8 mouse cellular contexts compared by ENCODE assay signal in genomic region chr2:119971837-119972536, GRCm38 (mm10). TPM values are rescaled to one million over a fixed set of nuclear protein-coding genes. Genes with fewer than 3 reads are reported as not detected.
DNase-seq lines count a peak whose midpoint lies in the region; ATAC-seq and TF ChIP-seq lines count a peak whose summit lies in the region.

No protein-coding gene starts in this region.

- no peaks in the 10 kb centered on the region for H3K27me3 ChIP-seq in CH12.LX (replicated peaks)
- H3K27me3 ChIP-seq in forebrain, embryonic 11.5 days (ENCODE audit: control insufficient read depth, insufficient read depth, low read length) = no peaks in the 10 kb centered on the region
- H3K27me3 ChIP-seq in heart, embryonic 16.5 days (ENCODE audit: control insufficient read depth, insufficient read depth, low read length) = no peaks in the 10 kb centered on the region
- no peaks in the 10 kb centered on the region for H3K27me3 ChIP-seq in liver, embryonic 15.5 days
- H3K27me3 ChIP-seq in neural tube, embryonic 12.5 days (replicated peaks) = no peaks in the 10 kb centered on the region

- no peaks in the 10 kb centered on the region for H3K9me3 ChIP-seq in CH12.LX (replicated peaks; ENCODE audit: low read length)
- H3K9me3 ChIP-seq in forebrain, embryonic 11.5 days (ENCODE audit: control insufficient read depth, low read length) = no peaks in the 10 kb centered on the region
- no peaks in the 10 kb centered on the region for H3K9me3 ChIP-seq in heart, embryonic 16.5 days (replicated peaks; ENCODE audit: control insufficient read depth, low read length)
- H3K9me3 ChIP-seq in liver, embryonic 15.5 days (replicated peaks) = no peaks in the 10 kb centered on the region
- H3K9me3 ChIP-seq in neural tube, embryonic 12.5 days = no peaks in the 10 kb centered on the region

- peak overlapping the region; percentile 70; the same call in 1 of the 2 replicates for H3K9ac ChIP-seq in CH12.LX (ENCODE audit: insufficient read depth, low read depth)
- H3K9ac ChIP-seq in forebrain, embryonic 11.5 days (ENCODE audit: low read length) = peak overlapping the region; percentile 64
- peak overlapping the region; percentile 93 for H3K9ac ChIP-seq in heart, embryonic 16.5 days (ENCODE audit: low read length)
- peak overlapping the region; percentile 68 for H3K9ac ChIP-seq in liver, embryonic 15.5 days
- peak overlapping the region; percentile 73 for H3K9ac ChIP-seq in neural tube, embryonic 12.5 days

- no peak overlapping the region for H3K27ac ChIP-seq in CH12.LX (ENCODE audit: insufficient read depth, low read depth)
- H3K27ac ChIP-seq in forebrain, embryonic 11.5 days (ENCODE audit: low read depth, low read length) = no peak overlapping the region
- peak overlapping the region; percentile 71 for H3K27ac ChIP-seq in heart, embryonic 16.5 days (ENCODE audit: low read length)
- no peak overlapping the region; the same call in 1 of the 2 replicates for H3K27ac ChIP-seq in liver, embryonic 15.5 days (replicated peaks)
- no peak overlapping the region for H3K27ac ChIP-seq in neural tube, embryonic 12.5 days

- peak in 1 of 2 experiments; percentile 65; a peak in 2 of 4 replicates for TF ChIP-seq CTCF in CH12.LX (conservative IDR thresholded peaks at IDR 0.05 in 1 of 2, IDR thresholded peaks at IDR 0.05 in 1 of 2; ENCODE audit: low read depth in 2 of 2, low read length in 2 of 2)

- dilution Hi-C loops in CH12.LX (cut with MboI; ENCODE audit: extremely low pct_ligation_motif_present, extremely low pct_unique_long_range_greater_than_20kb, low sequenced_read_pairs) = no loop called here

- in situ Hi-C loops in CH12.LX (cut with MboI; ENCODE audit: low pct_ligation_motif_present, low pct_unique_long_range_greater_than_20kb, low sequenced_read_pairs) = loop anchor here (5.0 kb wide), 1 partner anchor 45 kb away; no protein-coding TSS in a partner anchor

- peak; percentile 90 for TF ChIP-seq POLR2A in CH12.LX (IDR thresholded peaks at IDR 0.05; ENCODE audit: low read depth, low read length)

- no peak for TF ChIP-seq RAD21 in CH12.LX (IDR thresholded peaks at IDR 0.05; ENCODE audit: low read depth, low read length)

- H3K36me3 ChIP-seq in CH12.LX (replicated peaks in 1 of 2; ENCODE audit: control insufficient read depth in 1 of 2, insufficient read depth in 1 of 2, low read length in 1 of 2) = peaks cover 0 to 10% of the 10 kb centered on the region in 2 experiments
- no peaks in the 10 kb centered on the region; the same call in 1 of the 2 replicates for H3K36me3 ChIP-seq in forebrain, embryonic 11.5 days (ENCODE audit: control insufficient read depth, insufficient read depth, low read length)
- H3K36me3 ChIP-seq in heart, embryonic 16.5 days (ENCODE audit: control insufficient read depth, insufficient read depth) = no peaks in the 10 kb centered on the region
- no peaks in the 10 kb centered on the region for H3K36me3 ChIP-seq in liver, embryonic 15.5 days (replicated peaks)
- no peaks in the 10 kb centered on the region for H3K36me3 ChIP-seq in neural tube, embryonic 12.5 days

- H3K4me3 ChIP-seq in CH12.LX (replicated peaks in 1 of 3; ENCODE audit: low read depth in 2 of 3, low read length in 2 of 3, poor library complexity in 1 of 3) = peak overlapping the region; percentile 62 to 73 (median 73)
- peak overlapping the region; percentile 60 for H3K4me3 ChIP-seq in forebrain, embryonic 11.5 days (ENCODE audit: low read depth, low read length)
- peak overlapping the region; percentile 94 for H3K4me3 ChIP-seq in heart, embryonic 16.5 days (ENCODE audit: low read length)
- peak overlapping the region; percentile 69 for H3K4me3 ChIP-seq in liver, embryonic 15.5 days (replicated peaks)
- peak overlapping the region; percentile 76 for H3K4me3 ChIP-seq in neural tube, embryonic 12.5 days

- TF ChIP-seq EP300 in CH12.LX (IDR thresholded peaks at IDR 0.05; ENCODE audit: low read length) = no peak

- H3K79me2 ChIP-seq in CH12.LX (replicated peaks; ENCODE audit: control insufficient read depth, extremely low read depth, insufficient read depth, poor library complexity, severe bottlenecking) = no peaks in the 10 kb centered on the region

- H3K4me2 ChIP-seq in CH12.LX (ENCODE audit: insufficient read depth, low read depth, poor library complexity, severe bottlenecking) = peak overlapping the region; percentile 62
- H3K4me2 ChIP-seq in forebrain, embryonic 11.5 days (ENCODE audit: low read depth, low read length, severe bottlenecking) = peak overlapping the region; percentile 51
- H3K4me2 ChIP-seq in heart, embryonic 16.5 days (ENCODE audit: low read depth, low read length) = peak overlapping the region; percentile 82
- peak overlapping the region; percentile 92 for H3K4me2 ChIP-seq in liver, embryonic 15.5 days
- H3K4me2 ChIP-seq in neural tube, embryonic 12.5 days (replicated peaks) = peak overlapping the region; percentile 57

- peak; percentile 98 for ATAC-seq in forebrain, embryonic 11.5 days (replicated peaks; ENCODE audit: low FRiP score)
- ATAC-seq in heart, embryonic 16.5 days (replicated peaks; ENCODE audit: extremely low read depth, insufficient read depth, low FRiP score) = peak; percentile 98
- peak; percentile 99 for ATAC-seq in liver, embryonic 15.5 days (ENCODE audit: insufficient read depth)
- peak; percentile 99 for ATAC-seq in neural tube, embryonic 12.5 days (ENCODE audit: low FRiP score, low read depth)

- peak; percentile 94 for DNase-seq in CH12.LX (ENCODE audit: extremely low read depth)
- DNase-seq in c-Kit-positive CD71-positive TER-119-negative erythroid progenitor cells, embryonic 14.5 days (ENCODE audit: low read depth) = peak; percentile 93
- peak; percentile 98 for DNase-seq in forebrain, embryonic 11.5 days (ENCODE audit: low spot score)
- DNase-seq in kidney, postnatal 36 days = peak; percentile 98
- DNase-seq in telencephalon, adult 2 months (ENCODE audit: low read depth, low spot score) = peak; percentile 96

- 4% methylated on average over 32 of the region's 32 CpGs for WGBS in forebrain, embryonic 11.5 days
- 1% methylated on average over 32 of the region's 32 CpGs for WGBS in heart, embryonic 16.5 days
- 5% methylated on average over 32 of the region's 32 CpGs for whole genome bisulfite sequencing in liver, embryonic 15.5 days (ENCODE audit: insufficient replicate concordance)
- WGBS in neural tube, embryonic 12.5 days = 3% methylated on average over 32 of the region's 32 CpGs

- H3K4me1 ChIP-seq in CH12.LX (ENCODE audit: control insufficient read depth in 1 of 2, insufficient read depth in 2 of 2) = peaks cover 0 to 15% of the 10 kb centered on the region in 2 experiments; a peak in 2 of 4 replicates
- H3K4me1 ChIP-seq in forebrain, embryonic 11.5 days (replicated peaks; ENCODE audit: control insufficient read depth, insufficient read depth, low read length) = no peaks in the 10 kb centered on the region; the same call in 1 of the 2 replicates
- peaks cover 16% of the 10 kb centered on the region for H3K4me1 ChIP-seq in heart, embryonic 16.5 days (ENCODE audit: control insufficient read depth, insufficient read depth, low read length)
- H3K4me1 ChIP-seq in liver, embryonic 15.5 days (replicated peaks) = peaks cover 17% of the 10 kb centered on the region
- H3K4me1 ChIP-seq in neural tube, embryonic 12.5 days = peaks cover 11% of the 10 kb centered on the region

TF ChIP-seq in CH12.LX, 34 proteins besides CTCF, POLR2A, EP300 and RAD21 (continues in another document):
- TF ChIP-seq GABPA (IDR thresholded peaks at IDR 0.05; ENCODE audit: insufficient replicate concordance, low read depth, low read length) (no peak), MAFK (IDR thresholded peaks at IDR 0.05; ENCODE audit: insufficient replicate concordance, low read length) (no peak), ZMIZ1 (IDR thresholded peaks at IDR 0.05; ENCODE audit: low read depth, low read length) (peak; percentile 77), MYC (IDR thresholded peaks at IDR 0.05; ENCODE audit: low read depth, low read length) (no peak), TBP (conservative IDR thresholded peaks at IDR 0.05; ENCODE audit: low read depth, low read length) (peak; percentile 81), MAX (IDR thresholded peaks at IDR 0.05; ENCODE audit: low read length) (0 out of 2 replicates have a peak, but pooled peaks have one; percentile 28), TCF12 (IDR thresholded peaks at IDR 0.05; ENCODE audit: low read depth, low read length) (peak; percentile 67), ELF1 (IDR thresholded peaks at IDR 0.05; ENCODE audit: low read depth, low read length) (no peak; the same call in 1 of the 2 replicates), CHD1 (IDR thresholded peaks at IDR 0.05; ENCODE audit: low read depth, low read length) (no peak), ETS1 (conservative IDR thresholded peaks at IDR 0.05; ENCODE audit: low read depth, low read length) (no peak), NELFE (IDR thresholded peaks at IDR 0.05; ENCODE audit: low read depth, low read length) (peak; percentile 75)

RNA-seq across cellular contexts. Expression of gene Mapkbp1, which starts 0.5 kb away (rescaled TPM):
- total RNA-seq in CH12.LX (2012; rRNA removed) (4.3 and 4.4 TPM in 2 replicates), CH12.LX (2014; rRNA removed) (1.8 and 1.9 TPM in 2 replicates)
- polyA plus RNA-seq in CH12.LX (2012; ENCODE audit: insufficient read length, low read depth) = 4.5 and 7.0 TPM in 2 replicates
- 3.9 and 5.3 TPM in 2 replicates for polyA plus RNA-seq in forebrain, embryonic 11.5 days (2014; fragmentation: Nextera tagmentation; extraction: Ambion mirVana)
- polyA plus RNA-seq in heart, embryonic 16.5 days (2015; fragmentation: Nextera tagmentation; extraction: Ambion mirVana) = 2.2 and 2.4 TPM in 2 replicates
- polyA plus RNA-seq in liver, embryonic 15.5 days (2015; fragmentation: Nextera tagmentation; extraction: Ambion mirVana) = 0.22 and 0.24 TPM in 2 replicates
- 3.2 and 4.6 TPM in 2 replicates for polyA plus RNA-seq in neural tube, embryonic 12.5 days (2016; fragmentation: Nextera tagmentation; extraction: Ambion mirVana)

RNA-seq across cellular contexts. Expression of gene Jmjd7, which starts 55.3 kb away (rescaled TPM):
- total RNA-seq in CH12.LX (2012; rRNA removed) (12.7 and 14.6 TPM in 2 replicates), CH12.LX (2014; rRNA removed) (8.4 and 11.3 TPM in 2 replicates)
- 10.6 and 15.0 TPM in 2 replicates for polyA plus RNA-seq in CH12.LX (2012; ENCODE audit: insufficient read length, low read depth)
- 18.6 and 21.6 TPM in 2 replicates for polyA plus RNA-seq in forebrain, embryonic 11.5 days (2014; fragmentation: Nextera tagmentation; extraction: Ambion mirVana)
- 16.7 and 17.3 TPM in 2 replicates for polyA plus RNA-seq in heart, embryonic 16.5 days (2015; fragmentation: Nextera tagmentation; extraction: Ambion mirVana)
- 4.7 and 6.0 TPM in 2 replicates for polyA plus RNA-seq in liver, embryonic 15.5 days (2015; fragmentation: Nextera tagmentation; extraction: Ambion mirVana)
- 24.6 and 25.1 TPM in 2 replicates for polyA plus RNA-seq in neural tube, embryonic 12.5 days (2016; fragmentation: Nextera tagmentation; extraction: Ambion mirVana)

RNA-seq across cellular contexts. Expression of gene Gm28042, which starts 55.3 kb away (rescaled TPM):
- total RNA-seq in CH12.LX (2012; rRNA removed) = 1.0 and 1.9 TPM in 2 replicates
- 0.77 and 0.84 TPM in 2 replicates for total RNA-seq in CH12.LX (2014; rRNA removed)
- polyA plus RNA-seq in CH12.LX (2012; ENCODE audit: insufficient read length, low read depth) = 1.8 and 2.0 TPM in 2 replicates
- 4.8 and 6.6 TPM in 2 replicates for polyA plus RNA-seq in forebrain, embryonic 11.5 days (2014; fragmentation: Nextera tagmentation; extraction: Ambion mirVana)
- polyA plus RNA-seq in heart, embryonic 16.5 days (2015; fragmentation: Nextera tagmentation; extraction: Ambion mirVana) = 2.0 and 2.2 TPM in 2 replicates
- 0.43 and 0.54 TPM in 2 replicates for polyA plus RNA-seq in liver, embryonic 15.5 days (2015; fragmentation: Nextera tagmentation; extraction: Ambion mirVana)
- 5.0 and 6.3 TPM in 2 replicates for polyA plus RNA-seq in neural tube, embryonic 12.5 days (2016; fragmentation: Nextera tagmentation; extraction: Ambion mirVana)
